Mouse (Mus musculus) kidney, embryonic 15.5 days (tissue): ENCODE measurements around the gene Arhgap40. TPM values are rescaled to one million over a fixed set of nuclear protein-coding genes. Genes with fewer than 3 reads are reported as not detected.

Experiments
- ATAC-seq: fragments of 200-750 bp; cut with Nextera tagmentation; replicated peaks from 2 replicates; pipeline ENCODE4 v1.8.0; 2017; ENCODE audit warnings: moderate TSS enrichment; ENCODE audit not compliant: low FRiP score
- H3K27ac ChIP-seq: fragments of 300-500 bp; sonication (generic); 2 replicates; pipeline ENCODE4 v1.5.1; 2015; ENCODE audit warnings: mild to moderate bottlenecking, inconsistent platforms
- H3K27me3 ChIP-seq: fragments of 300-500 bp; sonication (generic); 2 replicates; pipeline ENCODE4 v1.6.1; 2015; ENCODE audit warnings: inconsistent platforms
- H3K36me3 ChIP-seq: fragments of 300-500 bp; sonication (generic); 2 replicates; pipeline ENCODE4 v1.6.1; 2015; ENCODE audit warnings: inconsistent platforms
- H3K4me1 ChIP-seq: fragments of 300-500 bp; sonication (generic); 2 replicates; pipeline ENCODE4 v1.6.1; 2015; ENCODE audit warnings: inconsistent platforms
- H3K4me2 ChIP-seq: fragments of 300-500 bp; sonication (generic); 2 replicates; pipeline ENCODE4 v1.6.1; 2015; ENCODE audit warnings: moderate library complexity, mild to moderate bottlenecking, inconsistent platforms
- H3K4me3 ChIP-seq: fragments of 300-500 bp; sonication (generic); replicated peaks from 2 replicates; pipeline ENCODE4 v1.5.1; 2015; ENCODE audit warnings: mild to moderate bottlenecking, inconsistent platforms
- H3K9ac ChIP-seq: fragments of 300-500 bp; sonication (generic); 2 replicates; pipeline ENCODE4 v1.6.1; 2015; ENCODE audit warnings: mild to moderate bottlenecking, inconsistent platforms
- H3K9me3 ChIP-seq: fragments of 300-500 bp; sonication (generic); replicated peaks from 2 replicates; pipeline ENCODE4 v1.6.1; 2016; ENCODE audit warnings: inconsistent platforms
- WGBS: fragments of 180-500 bp; shearing (Covaris S2); methylation state at CpG from one replicate; pipeline ENCODE4 v1.1.7; 2015; ENCODE audit warnings: mixed read lengths; 5-methylcytosine and 5-hydroxymethylcytosine counted together
- polyA plus RNA-seq: library from polyadenylated mRNA; unstranded; fragments of >200 nt; fragmentation: Nextera tagmentation; extraction: Ambion mirVana; gene quantifications from 2 replicates; pipeline ENCODE4 v1.2.1, GENCODE M21; 2015

Arhgap40 gene
- polyA plus RNA-seq = 0.27 and 0.41 TPM in 2 replicates

DNA sequence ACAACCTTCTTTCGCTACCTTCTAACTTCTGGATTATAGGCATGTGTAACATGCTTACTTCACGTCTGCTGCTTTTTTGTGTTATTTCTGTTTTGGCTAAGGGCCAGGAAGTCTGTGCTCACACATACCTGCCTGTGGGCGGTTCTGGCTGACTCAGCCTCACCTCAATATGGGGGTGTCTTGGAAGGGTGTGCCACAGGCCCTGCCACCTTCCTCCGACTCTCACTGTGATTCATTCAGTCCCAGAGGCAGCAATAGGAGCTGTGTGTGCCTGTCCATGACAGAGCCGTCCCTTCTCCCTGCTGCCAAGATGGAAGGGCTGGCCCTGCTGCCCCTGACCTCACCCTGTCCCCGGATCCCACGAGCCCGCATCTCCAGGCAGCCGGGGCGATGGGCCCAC is at the start of gene Arhgap40:
Gene Arhgap40, plus strand, starts transcription at position 269 of the 400 bp plus-strand sequence.
- Histone ChIP-seq H3K4me1 (peaks cover 12% of the 10 kb centered on the region), H3K4me3 (no peak within 1 kb of the TSS), H3K4me2 (no peak within 1 kb of the TSS), H3K27me3 (no peaks in the 10 kb centered on the region), H3K9ac (no peak within 1 kb of the TSS), H3K9me3 (no peaks in the 10 kb centered on the region), H3K36me3 (no peaks in the 10 kb centered on the region), H3K27ac (no peak within 1 kb of the TSS)
- no peak for ATAC-seq
- WGBS = 75% methylated on average over 10 of the region's 10 CpGs

DNA sequence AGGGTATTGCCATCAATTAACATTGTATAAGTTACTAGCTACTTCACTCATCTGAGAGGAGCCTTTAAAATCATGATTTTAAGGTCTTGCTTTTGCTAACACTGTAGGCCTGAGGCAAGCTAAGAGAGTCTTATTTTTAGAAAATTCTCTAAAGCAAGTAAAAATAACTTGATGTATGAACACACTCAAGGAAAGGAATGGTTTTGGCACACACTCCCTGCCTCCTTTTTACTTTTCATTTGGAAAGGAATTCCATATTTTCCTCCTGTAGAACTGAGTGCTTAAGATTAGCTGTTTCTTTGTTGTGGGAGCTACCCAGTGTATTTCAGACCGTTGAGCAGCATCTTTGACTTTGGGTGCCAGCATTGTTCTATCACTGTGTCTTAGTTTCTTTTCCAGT is 38.4 kb upstream of the Arhgap40 start:
- Histone ChIP-seq H3K36me3 (peaks cover 69% of the 10 kb centered on the region), H3K4me2 (no peak overlapping the region), H3K4me1 (no peaks in the 10 kb centered on the region), H3K27me3 (no peaks in the 10 kb centered on the region), H3K9ac (no peak overlapping the region), H3K9me3 (no peaks in the 10 kb centered on the region), H3K27ac (no peak overlapping the region), H3K4me3 (no peak overlapping the region)
- 91% methylated on average over 1 of the region's 1 CpGs for WGBS
- no peak for ATAC-seq

DNA sequence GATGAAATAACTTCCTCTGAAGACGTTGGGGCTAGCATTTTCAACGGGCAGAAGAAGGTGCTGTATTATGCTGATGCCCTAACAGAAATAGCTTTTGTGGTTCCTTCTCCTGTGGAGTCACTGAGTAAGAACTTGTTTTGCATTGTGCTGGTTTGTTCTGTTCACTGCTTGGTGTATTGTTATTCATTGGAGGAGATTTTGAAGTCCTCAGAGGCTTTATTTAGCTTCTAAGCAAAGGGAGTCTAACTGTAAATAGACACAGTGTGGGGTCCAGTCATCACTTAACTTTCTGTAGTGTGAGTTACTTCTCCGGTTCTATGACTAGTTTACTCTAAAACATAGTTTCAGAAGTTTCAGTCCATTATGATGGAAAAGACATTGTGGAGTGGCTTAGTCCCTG is 35.0 kb upstream of the Arhgap40 start:
- Histone ChIP-seq H3K27me3 (no peaks in the 10 kb centered on the region), H3K27ac (no peak overlapping the region), H3K36me3 (peaks cover 89% of the 10 kb centered on the region), H3K9ac (no peak overlapping the region), H3K4me2 (no peak overlapping the region), H3K4me1 (no peaks in the 10 kb centered on the region), H3K9me3 (no peaks in the 10 kb centered on the region), H3K4me3 (no peak overlapping the region)
- 87% methylated on average over 3 of the region's 3 CpGs for WGBS
- ATAC-seq = no peak

DNA sequence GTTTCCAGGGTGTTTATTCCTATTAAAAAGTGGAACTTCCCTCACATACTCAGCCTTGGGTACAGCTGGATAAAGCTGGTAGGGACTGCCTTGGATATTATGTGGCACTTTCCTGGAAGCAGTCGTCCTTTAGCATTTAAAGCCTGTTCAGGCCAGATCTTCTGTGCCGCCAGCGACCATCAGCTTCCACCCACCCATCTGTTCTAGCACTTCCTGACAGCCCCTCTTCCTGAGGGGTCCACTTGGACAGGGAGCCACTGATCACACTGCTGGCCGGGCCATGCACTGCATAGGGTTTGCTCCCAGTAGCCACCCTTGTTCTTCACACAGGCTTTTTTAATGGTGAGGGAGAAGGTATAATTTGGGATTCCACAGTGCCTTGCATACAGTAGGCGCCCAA is 14.1 kb upstream of the Arhgap40 start:
- no peak overlapping the region for H3K9ac ChIP-seq
- H3K27me3 ChIP-seq = no peaks in the 10 kb centered on the region
- ATAC-seq = no peak
- no peak overlapping the region for H3K4me3 ChIP-seq
- H3K36me3 ChIP-seq = peaks cover 48% of the 10 kb centered on the region
- H3K4me2 ChIP-seq = no peak overlapping the region
- no peak overlapping the region for H3K27ac ChIP-seq
- WGBS = 79% methylated on average over 5 of the region's 5 CpGs
- no peaks in the 10 kb centered on the region for H3K9me3 ChIP-seq
- H3K4me1 ChIP-seq = no peaks in the 10 kb centered on the region

DNA sequence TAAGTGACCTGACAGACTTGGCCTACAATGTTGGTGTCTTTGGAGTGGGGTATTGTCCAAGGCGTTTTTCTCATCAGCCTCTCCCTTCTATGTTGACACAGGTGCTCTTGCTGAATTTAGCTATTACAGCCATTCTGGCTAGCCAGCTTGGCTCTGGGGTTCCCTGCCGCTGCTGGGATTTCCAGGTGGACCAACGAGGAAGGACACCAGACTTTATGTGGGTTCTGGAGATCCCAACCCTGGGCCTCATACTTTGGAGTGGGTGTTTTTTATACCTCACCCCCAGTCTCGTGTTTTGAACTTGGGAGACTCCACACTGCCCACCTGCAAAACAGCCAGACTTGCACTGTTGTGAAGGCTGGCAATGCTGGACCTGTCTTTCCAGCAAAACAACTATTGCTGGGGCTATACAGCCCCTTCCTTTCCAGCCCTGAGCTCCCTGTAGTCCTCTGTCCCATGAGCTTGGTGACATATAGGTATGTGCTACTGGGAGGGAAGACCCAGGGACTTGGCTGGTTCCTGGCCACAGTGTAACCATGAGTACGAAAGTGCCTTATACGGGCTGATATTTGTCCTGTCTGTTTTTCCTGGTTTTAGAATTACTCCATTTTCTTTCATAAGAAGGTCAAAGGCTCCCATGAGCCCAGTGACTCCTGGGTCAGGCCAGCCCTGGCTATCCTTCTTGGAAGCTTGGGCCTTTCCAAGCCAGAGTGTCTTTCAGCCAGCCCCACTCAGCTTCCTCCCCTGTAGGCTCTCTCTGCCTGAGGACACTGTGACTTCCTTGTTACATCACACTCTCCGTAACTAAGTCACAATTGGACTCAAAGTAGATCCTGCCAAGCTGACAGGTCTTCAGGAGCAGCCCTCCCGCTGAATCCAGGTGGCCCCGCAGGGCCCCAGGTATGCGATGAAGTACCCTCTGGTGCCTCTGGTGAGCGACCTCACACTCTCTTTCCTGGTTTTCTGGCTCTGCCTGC is 10.5 kb upstream of the Arhgap40 start, which contains the start of gene Adig:
Gene Adig, plus strand, starts transcription at position 777 of the 977 bp plus-strand sequence.
- no peaks in the 10 kb centered on the region for H3K27me3 ChIP-seq
- H3K9me3 ChIP-seq = no peaks in the 10 kb centered on the region
- peaks cover 15% of the 10 kb centered on the region; the same call in 1 of the 2 replicates for H3K36me3 ChIP-seq
- ATAC-seq = no peak
- no peak within 1 kb of the TSS for H3K27ac ChIP-seq
- no peak within 1 kb of the TSS for H3K4me2 ChIP-seq
- no peaks in the 10 kb centered on the region for H3K4me1 ChIP-seq
- WGBS = 69% methylated on average over 11 of the region's 11 CpGs
- no peak within 1 kb of the TSS for H3K4me3 ChIP-seq
- no peak within 1 kb of the TSS for H3K9ac ChIP-seq

DNA sequence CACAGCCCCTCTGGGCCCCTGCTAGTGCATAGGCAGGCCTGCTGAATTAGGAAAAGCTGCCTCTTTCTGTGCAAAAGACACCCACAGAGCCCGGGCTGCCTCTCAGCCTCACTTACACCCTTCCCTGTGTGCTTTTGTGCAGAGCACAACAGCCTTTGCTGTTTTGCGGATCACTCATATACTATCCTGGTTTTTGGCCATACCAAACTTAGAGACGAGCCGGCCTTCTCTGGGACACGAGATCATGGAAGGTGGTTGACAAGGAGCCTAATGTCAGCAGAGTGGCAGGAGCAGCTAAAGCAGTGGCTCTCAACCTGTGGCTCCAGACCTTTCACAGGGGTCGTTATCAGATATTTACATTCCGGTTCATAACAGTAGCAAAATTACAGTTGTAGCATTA is 9.4 kb upstream of the Arhgap40 start:
- WGBS = 86% methylated on average over 7 of the region's 7 CpGs
- peaks cover 5% of the 10 kb centered on the region; the same call in 1 of the 2 replicates for H3K36me3 ChIP-seq
- H3K4me3 ChIP-seq = no peak overlapping the region

DNA sequence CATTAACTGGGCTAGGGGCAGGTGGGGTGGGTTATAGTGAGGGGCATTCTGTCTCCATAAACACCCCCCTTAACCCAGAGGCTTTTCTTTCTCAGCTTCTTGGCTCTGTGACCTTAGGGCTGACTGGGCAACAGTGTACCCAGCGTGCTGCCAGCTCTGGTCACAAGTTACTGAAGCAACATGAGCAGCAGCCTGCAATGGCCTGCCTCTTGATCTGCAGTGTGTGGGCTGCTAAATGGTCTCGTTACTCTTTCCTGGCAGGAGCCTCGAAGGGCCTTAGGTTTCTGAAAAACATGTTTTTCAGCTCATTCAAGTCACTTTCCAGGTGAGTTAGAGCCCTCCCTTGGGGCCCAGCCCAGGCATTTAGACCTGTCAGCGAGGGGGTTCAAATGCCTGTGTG is 8.9 kb upstream of the Arhgap40 start:
- H3K4me3 ChIP-seq = no peak overlapping the region
- no peak overlapping the region for H3K4me2 ChIP-seq
- H3K4me1 ChIP-seq = no peaks in the 10 kb centered on the region
- peaks cover under 1% of the 10 kb centered on the region; the same call in 1 of the 2 replicates for H3K36me3 ChIP-seq
- H3K9ac ChIP-seq = no peak overlapping the region
- no peak for ATAC-seq
- 50% methylated on average over 4 of the region's 4 CpGs for WGBS
- no peak overlapping the region for H3K27ac ChIP-seq
- H3K9me3 ChIP-seq = no peaks in the 10 kb centered on the region
- H3K27me3 ChIP-seq = no peaks in the 10 kb centered on the region

More for the DNA sequence above, 9.4 kb upstream of the Arhgap40 start:
- Histone ChIP-seq H3K9ac (no peak overlapping the region), H3K27ac (no peak overlapping the region), H3K4me2 (no peak overlapping the region), H3K4me1 (no peaks in the 10 kb centered on the region), H3K27me3 (no peaks in the 10 kb centered on the region), H3K9me3 (no peaks in the 10 kb centered on the region)
- no peak for ATAC-seq

DNA sequence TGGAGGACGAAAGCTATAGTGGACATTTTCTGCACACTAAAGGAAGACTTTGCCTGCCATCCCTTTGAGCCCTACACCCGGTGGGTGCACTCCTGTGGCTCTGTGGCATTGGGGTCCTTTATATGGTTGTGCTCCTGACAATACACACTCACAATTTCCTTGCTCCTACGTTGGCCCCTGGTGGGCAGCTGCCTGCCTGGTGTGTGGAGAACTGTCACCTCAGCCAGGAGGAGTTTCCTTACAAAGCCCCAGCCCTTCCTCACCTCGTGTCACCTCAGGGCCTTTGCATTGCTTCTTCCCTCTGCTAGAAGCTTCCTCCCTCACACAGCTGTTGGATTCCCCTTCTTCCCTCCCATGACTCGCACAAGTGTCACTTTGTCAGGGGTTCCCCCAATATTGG is 6.1 kb upstream of the Arhgap40 start:
- no peak for ATAC-seq
- Histone ChIP-seq H3K27me3 (no peaks in the 10 kb centered on the region), H3K4me2 (no peak overlapping the region), H3K9ac (no peak overlapping the region), H3K4me1 (peaks cover 5% of the 10 kb centered on the region; the same call in 1 of the 2 replicates), H3K27ac (no peak overlapping the region), H3K36me3 (no peaks in the 10 kb centered on the region), H3K4me3 (no peak overlapping the region), H3K9me3 (no peaks in the 10 kb centered on the region)
- WGBS = 70% methylated on average over 5 of the region's 5 CpGs

DNA sequence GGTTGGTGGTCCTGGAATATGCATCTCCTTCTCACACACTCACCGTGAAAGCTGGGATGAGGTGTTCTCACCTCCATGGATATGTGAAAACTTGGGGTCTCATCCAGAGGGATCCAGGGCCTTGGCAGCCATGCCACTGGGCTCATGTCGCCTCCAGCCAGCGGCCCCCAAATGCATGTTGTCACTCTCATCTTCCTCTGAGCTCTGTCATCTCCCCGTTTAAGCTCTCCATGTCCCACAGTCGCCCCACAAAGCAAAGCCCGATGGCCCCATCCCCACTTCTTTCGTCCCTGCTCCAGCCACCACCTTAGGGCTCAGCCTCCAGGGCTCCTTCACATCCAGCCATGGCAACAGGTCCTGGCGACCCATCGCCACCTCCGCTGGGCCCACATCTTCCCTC is 5.5 kb upstream of the Arhgap40 start:
- WGBS = 96% methylated on average over 10 of the region's 10 CpGs
- peaks cover 5% of the 10 kb centered on the region; the same call in 1 of the 2 replicates for H3K4me1 ChIP-seq
- H3K27ac ChIP-seq = no peak overlapping the region
- no peaks in the 10 kb centered on the region for H3K27me3 ChIP-seq
- no peak for ATAC-seq
- H3K4me3 ChIP-seq = no peak overlapping the region
- no peaks in the 10 kb centered on the region for H3K9me3 ChIP-seq
- no peak overlapping the region for H3K4me2 ChIP-seq
- no peak overlapping the region for H3K9ac ChIP-seq
- H3K36me3 ChIP-seq = no peaks in the 10 kb centered on the region

DNA sequence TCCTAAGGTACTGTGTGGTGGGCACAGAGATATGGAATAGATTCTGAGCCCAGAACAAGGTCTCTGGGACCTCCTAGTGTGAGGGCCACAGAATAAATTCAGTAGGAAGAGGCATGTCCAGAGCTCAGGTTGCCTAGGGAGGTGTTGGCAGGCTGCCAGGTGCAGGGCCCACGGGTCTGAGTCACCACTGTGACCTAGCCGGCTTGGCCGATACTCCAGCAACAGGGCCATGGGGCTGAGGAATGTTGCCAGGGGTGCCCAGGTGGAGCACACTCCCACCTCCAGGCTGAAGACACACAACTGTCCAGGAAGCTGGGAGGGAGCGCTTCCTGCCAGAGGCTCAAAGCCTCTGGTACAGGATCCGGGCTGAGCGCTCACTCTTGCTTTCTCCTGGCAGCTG is 1.9 kb upstream of the Arhgap40 start:
- H3K9ac ChIP-seq = no peak overlapping the region
- no peaks in the 10 kb centered on the region for H3K9me3 ChIP-seq
- H3K27me3 ChIP-seq = no peaks in the 10 kb centered on the region
- H3K27ac ChIP-seq = no peak overlapping the region
- 51% methylated on average over 6 of the region's 6 CpGs for WGBS
- no peaks in the 10 kb centered on the region for H3K36me3 ChIP-seq
- peaks cover 12% of the 10 kb centered on the region for H3K4me1 ChIP-seq
- peak; percentile 66 for ATAC-seq
- no peak overlapping the region for H3K4me2 ChIP-seq
- H3K4me3 ChIP-seq = no peak overlapping the region

DNA sequence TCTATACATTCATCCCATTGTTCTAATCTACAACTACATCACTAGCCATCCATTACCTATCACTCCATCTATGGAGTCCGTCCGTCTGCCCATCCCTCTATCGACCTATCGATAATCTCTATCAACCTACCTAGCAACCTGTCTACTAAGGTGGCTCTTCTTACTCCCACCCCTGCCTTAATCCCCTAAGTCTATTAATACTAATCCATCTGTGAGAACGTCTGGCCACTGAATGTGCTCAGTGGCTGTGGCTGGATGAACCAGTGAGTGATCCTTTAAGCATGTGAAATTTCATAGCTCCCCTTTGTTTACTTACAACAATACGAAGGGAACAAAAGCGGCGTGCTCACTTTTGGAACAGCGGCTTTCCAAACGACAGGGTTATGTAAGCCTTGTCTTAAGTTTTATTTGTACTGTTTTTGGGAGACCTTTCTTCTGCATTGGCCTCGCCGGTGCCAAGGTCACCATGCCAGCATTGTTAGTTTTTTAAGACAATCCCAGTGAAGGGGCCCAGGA is 1.3 kb downstream of the Arhgap40 start:
- Histone ChIP-seq H3K4me1 (peaks cover 12% of the 10 kb centered on the region), H3K9ac (no peak overlapping the region), H3K27me3 (no peaks in the 10 kb centered on the region), H3K27ac (no peak overlapping the region), H3K9me3 (no peaks in the 10 kb centered on the region), H3K4me2 (no peak overlapping the region), H3K4me3 (no peak overlapping the region), H3K36me3 (no peaks in the 10 kb centered on the region)
- ATAC-seq = no peak
- WGBS = 82% methylated on average over 12 of the region's 12 CpGs

DNA sequence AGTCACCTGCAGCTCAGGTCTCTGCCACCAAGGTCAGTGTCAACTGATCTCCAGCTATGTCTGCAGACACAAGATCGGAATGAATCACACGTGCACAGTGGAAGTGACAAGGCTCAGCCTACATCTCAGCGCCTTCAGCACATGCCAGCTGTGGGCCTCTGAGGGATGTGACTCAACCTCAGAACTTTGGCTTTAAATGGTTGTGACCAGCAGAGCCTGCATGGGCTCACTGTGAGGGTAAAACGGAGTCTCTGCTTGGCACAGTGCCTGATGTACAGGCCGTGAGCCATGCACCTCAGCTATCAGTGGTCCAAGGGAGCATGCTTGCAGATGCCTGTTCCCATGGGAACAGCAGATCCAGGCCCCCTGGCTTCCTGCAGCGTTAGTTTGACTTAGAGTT is 6.0 kb downstream of the Arhgap40 start:
- 62% methylated on average over 6 of the region's 6 CpGs for WGBS
- no peak overlapping the region for H3K9ac ChIP-seq
- H3K27ac ChIP-seq = no peak overlapping the region
- H3K4me3 ChIP-seq = no peak overlapping the region
- H3K4me2 ChIP-seq = no peak overlapping the region
- no peaks in the 10 kb centered on the region for H3K9me3 ChIP-seq
- H3K4me1 ChIP-seq = peaks cover 7% of the 10 kb centered on the region
- H3K36me3 ChIP-seq = no peaks in the 10 kb centered on the region
- H3K27me3 ChIP-seq = no peaks in the 10 kb centered on the region
- ATAC-seq = no peak
